Comparison of ENCODE assay signal across 28 mouse cellular contexts in the genomic region with DNA sequence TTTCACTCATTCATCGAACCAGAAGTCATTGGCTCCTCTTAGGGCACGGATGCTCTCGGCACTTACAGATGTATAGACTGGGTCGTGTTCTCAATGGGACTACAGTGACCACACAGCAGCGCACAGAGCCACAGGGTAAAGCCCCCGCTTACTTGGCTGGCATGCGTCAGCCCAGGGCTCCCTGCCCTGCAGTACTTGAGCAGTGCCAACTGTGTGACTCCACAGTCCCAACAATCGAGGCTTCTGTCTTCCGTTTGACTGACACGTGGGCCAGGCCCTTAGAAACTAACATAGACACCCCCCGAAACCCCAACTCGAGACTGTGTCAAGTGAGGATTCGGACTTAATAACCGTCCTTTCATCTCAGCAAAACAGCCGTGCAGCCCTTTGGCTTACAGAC. TPM values are rescaled to one million over a fixed set of nuclear protein-coding genes. Genes with fewer than 3 reads are reported as not detected.
DNase-seq lines count a peak whose midpoint lies in the region; ATAC-seq and TF ChIP-seq lines count a peak whose summit lies in the region.
"Had no signal": no experiment of that assay in that cellular context is flagged by ENCODE, and none has a peak within 500 bp of the region (broad histone marks: within the 10 kb centered on the region; RNA-seq: fewer than 3 reads in every experiment).

No protein-coding gene starts in this region.

- peak; percentile 14 for DNase-seq in brain, adult 2 months (ENCODE audit: low read depth, low spot score)
- DNase-seq in brain, embryonic 14.5 days (ENCODE audit: low read depth), result peak; percentile 49
- peak; percentile 53 for DNase-seq in midbrain, embryonic 14.5 days
- no peak for DNase-seq in thymus, postnatal 36 days
- no peak for DNase-seq in frontal cortex, postnatal 10 days (ENCODE audit: low spot score in 2 of 2)
- DNase-seq: adrenal gland, adult 8-10 months; cerebellum, adult 9-10 months; gastrocnemius, postnatal 14 days; heart, adult 18-20 months; heart, postnatal 10 days; kidney, postnatal 36 days; layer of hippocampus, postnatal 36 days; lung, embryonic 14.5 days; lung, postnatal 36 days; right cerebral cortex, postnatal 4 days; thymus, postnatal 25 days had no signal

- no peaks in the 10 kb centered on the region for H3K36me3 ChIP-seq in hindbrain, embryonic 16.5 days (ENCODE audit: control insufficient read depth, insufficient read depth, low read length)
- no peaks in the 10 kb centered on the region for H3K36me3 ChIP-seq in midbrain, embryonic 14.5 days (ENCODE audit: control insufficient read depth, insufficient read depth, low read length)
- no peaks in the 10 kb centered on the region for H3K36me3 ChIP-seq in kidney, embryonic 14.5 days (ENCODE audit: control insufficient read depth, insufficient read depth, low read length)
- H3K36me3 ChIP-seq: forebrain, embryonic 15.5 days; heart, embryonic 12.5 days; hindbrain, embryonic 15.5 days; kidney, embryonic 15.5 days; neural tube, embryonic 13.5 days; stomach, embryonic 15.5 days had no signal

- H3K9me3 ChIP-seq in hindbrain, embryonic 16.5 days (ENCODE audit: control insufficient read depth, low read length), result no peaks in the 10 kb centered on the region
- H3K9me3 ChIP-seq in midbrain, embryonic 14.5 days (ENCODE audit: control insufficient read depth, low read length), result no peaks in the 10 kb centered on the region
- no peaks in the 10 kb centered on the region for H3K9me3 ChIP-seq in kidney, embryonic 14.5 days (ENCODE audit: control insufficient read depth, low read length)
- H3K9me3 ChIP-seq: forebrain, embryonic 15.5 days; heart, embryonic 12.5 days; hindbrain, embryonic 15.5 days; kidney, embryonic 15.5 days; neural tube, embryonic 13.5 days; stomach, embryonic 15.5 days had no signal

- no peak overlapping the region for H3K4me3 ChIP-seq in hindbrain, embryonic 16.5 days (ENCODE audit: low read length)
- H3K4me3 ChIP-seq in midbrain, embryonic 14.5 days (replicated peaks; ENCODE audit: low read depth, low read length), result no peak overlapping the region
- no peak overlapping the region for H3K4me3 ChIP-seq in kidney, embryonic 14.5 days (ENCODE audit: low read length)
- H3K4me3 ChIP-seq: forebrain, embryonic 15.5 days; heart, embryonic 12.5 days; hindbrain, embryonic 15.5 days; kidney, embryonic 15.5 days; myocyte; neural tube, embryonic 13.5 days; stomach, embryonic 15.5 days had no signal

- H3K4me1 ChIP-seq in hindbrain, embryonic 16.5 days (ENCODE audit: control insufficient read depth, insufficient read depth, low read depth, low read length), result peaks cover 5% of the 10 kb centered on the region; the same call in 1 of the 2 replicates
- no peaks in the 10 kb centered on the region for H3K4me1 ChIP-seq in midbrain, embryonic 14.5 days (ENCODE audit: control insufficient read depth, insufficient read depth, low read length)
- no peaks in the 10 kb centered on the region for H3K4me1 ChIP-seq in kidney, embryonic 14.5 days (ENCODE audit: control insufficient read depth, insufficient read depth, low read length)
- H3K4me1 ChIP-seq: forebrain, embryonic 15.5 days; heart, embryonic 12.5 days; hindbrain, embryonic 15.5 days; kidney, embryonic 15.5 days; neural tube, embryonic 13.5 days; stomach, embryonic 15.5 days had no signal

- WGBS in hindbrain, embryonic 16.5 days, result 19% methylated on average over 15 of the region's 15 CpGs
- WGBS in midbrain, embryonic 14.5 days, result 23% methylated on average over 15 of the region's 15 CpGs
- 31% methylated on average over 15 of the region's 15 CpGs for WGBS in kidney, embryonic 14.5 days

- H3K4me2 ChIP-seq in hindbrain, embryonic 16.5 days (ENCODE audit: low read length), result peak overlapping the region; percentile 15
- peak overlapping the region; percentile 30 for H3K4me2 ChIP-seq in midbrain, embryonic 14.5 days (ENCODE audit: low read length)
- H3K4me2 ChIP-seq in kidney, embryonic 14.5 days (replicated peaks; ENCODE audit: low read depth, low read length), result no peak overlapping the region
- H3K4me2 ChIP-seq: forebrain, embryonic 15.5 days; heart, embryonic 12.5 days; hindbrain, embryonic 15.5 days; kidney, embryonic 15.5 days; lung, embryonic 14.5 days; neural tube, embryonic 13.5 days; stomach, embryonic 15.5 days had no signal

- no peak for TF ChIP-seq POLR2A in brain, embryonic 14.5 days (IDR thresholded peaks at IDR 0.05; ENCODE audit: borderline replicate concordance, extremely low read depth, insufficient read depth, insufficient read length, poor library complexity, severe bottlenecking)

- H3K27me3 ChIP-seq in hindbrain, embryonic 16.5 days (replicated peaks; ENCODE audit: control insufficient read depth, insufficient read depth, low read length), result peaks cover 26% of the 10 kb centered on the region
- peaks cover 54% of the 10 kb centered on the region for H3K27me3 ChIP-seq in midbrain, embryonic 14.5 days (ENCODE audit: control insufficient read depth, insufficient read depth, low read length)
- H3K27me3 ChIP-seq in kidney, embryonic 14.5 days (ENCODE audit: control insufficient read depth, insufficient read depth, low read length), result peaks cover 49% of the 10 kb centered on the region

- no peak overlapping the region for H3K27ac ChIP-seq in hindbrain, embryonic 16.5 days (ENCODE audit: low read depth, low read length)
- no peak overlapping the region for H3K27ac ChIP-seq in midbrain, embryonic 14.5 days (replicated peaks; ENCODE audit: low read depth, low read length)
- H3K27ac ChIP-seq in kidney, embryonic 14.5 days (ENCODE audit: low read depth, low read length), result no peak overlapping the region
- H3K27ac ChIP-seq: forebrain, embryonic 15.5 days; hindbrain, embryonic 15.5 days; kidney, embryonic 15.5 days; liver, embryonic 14.5 days; neural tube, embryonic 13.5 days; stomach, embryonic 15.5 days had no signal

- no peak overlapping the region for H3K9ac ChIP-seq in hindbrain, embryonic 16.5 days (ENCODE audit: low read depth, low read length)
- peak overlapping the region; percentile 13; the same call in 1 of the 2 replicates for H3K9ac ChIP-seq in midbrain, embryonic 14.5 days (replicated peaks; ENCODE audit: low read length)
- H3K9ac ChIP-seq in kidney, embryonic 14.5 days (ENCODE audit: low read depth, low read length), result no peak overlapping the region
- H3K9ac ChIP-seq: forebrain, embryonic 15.5 days; heart, embryonic 12.5 days; hindbrain, embryonic 15.5 days; kidney, embryonic 15.5 days; liver, embryonic 14.5 days; lung, embryonic 14.5 days; neural tube, embryonic 13.5 days; stomach, embryonic 15.5 days had no signal

- peak; percentile 72; the same call in 1 of the 2 replicates for ATAC-seq in hindbrain, embryonic 16.5 days
- peak; percentile 50; the same call in 1 of the 2 replicates for ATAC-seq in midbrain, embryonic 14.5 days (ENCODE audit: low FRiP score, low TSS enrichment)
- ATAC-seq in kidney, embryonic 14.5 days (ENCODE audit: low FRiP score, low TSS enrichment), result no peak
- ATAC-seq: forebrain, embryonic 15.5 days; intestine, postnatal 0 days had no signal

- TF ChIP-seq CTCF in brain, embryonic 14.5 days (IDR thresholded peaks at IDR 0.05; ENCODE audit: borderline replicate concordance, extremely low read depth, insufficient read depth, insufficient read length), result no peak

RNA-seq across cellular contexts. Expression of a gene that starts 15.9 kb away (rescaled TPM):
- polyA plus RNA-seq in brain, embryonic 14.5 days (2012; rRNA removed), result 5.0 and 15.0 TPM in 2 replicates
- 0.99 and 1.9 TPM in 2 replicates for polyA plus RNA-seq in hindbrain, embryonic 16.5 days (2015; fragmentation: Nextera tagmentation; extraction: Ambion mirVana)
- 9.2 and 11.3 TPM in 2 replicates for polyA plus RNA-seq in midbrain, embryonic 14.5 days (2014; fragmentation: Nextera tagmentation; extraction: Ambion mirVana)
- polyA plus RNA-seq in kidney, embryonic 14.5 days (2014; fragmentation: Nextera tagmentation; extraction: Ambion mirVana), result 0.11 and 0.14 TPM in 2 replicates
- polyA plus RNA-seq: C2C12; heart, embryonic 12.5 days; lung, embryonic 14.5 days had no signal

Comparison
In these comparisons a context has a peak if more than half of its experiments do, and no peak if none do; other contexts are left out.
1. DNase-seq: peak in brain, adult 2 months (single experiment), brain, embryonic 14.5 days (single experiment) and midbrain, embryonic 14.5 days (single experiment); none in thymus, postnatal 36 days (0 of 2) and frontal cortex, postnatal 10 days (0 of 2).